Mouse (Mus musculus) liver, embryonic 14.5 days (tissue): ENCODE data around the gene Agpat4. TPM values are rescaled to one million over a fixed set of nuclear protein-coding genes. Genes with fewer than 3 reads are reported as not detected.
A peak's percentile ranks its signal among the peaks of the same experiment; 100 is the strongest.

Source experiments
- ATAC-seq: fragments of 200-750 bp; cut with Nextera tagmentation; 2 replicates; pipeline ENCODE4 v1.8.0; 2017; ENCODE audit warnings: moderate number of reproducible peaks, mild to moderate bottlenecking, moderate library complexity; ENCODE audit not compliant: insufficient read depth
- DNase-seq, 3 experiments: peaks; one replicate each; pipeline ENCODE4 v3.0.0-alpha.2; 2012 to 2013; ENCODE audit warnings: low read depth in 3 of 3, low spot score in 3 of 3
- H3K27ac ChIP-seq: fragments of 300-500 bp; sonication (generic); 2 replicates; pipeline ENCODE4 v1.5.1; 2014; ENCODE audit warnings: moderate library complexity, mild to moderate bottlenecking, control low read depth, inconsistent platforms
- H3K27me3 ChIP-seq: fragments of 300-500 bp; sonication (generic); 2 replicates; pipeline ENCODE4 v1.6.1; 2014; ENCODE audit warnings: mild to moderate bottlenecking, low read length, moderate library complexity; ENCODE audit not compliant: control insufficient read depth, insufficient read depth
- H3K36me3 ChIP-seq: fragments of 300-500 bp; sonication (generic); replicated peaks from 2 replicates; pipeline ENCODE4 v1.6.1; 2014; ENCODE audit warnings: low read depth; ENCODE audit not compliant: control insufficient read depth, insufficient read depth
- H3K4me1 ChIP-seq, 2 experiments: fragments of 200-500 bp in 1 of 2; fragments of 300-500 bp in 1 of 2; sonication (generic) in 1 of 2; replicated peaks; 2 replicates each; pipeline ENCODE4 v1.6.1; 2012 to 2014; ENCODE audit warnings: antibody characterized with exemption in 1 of 2, inconsistent platforms in 1 of 2, low read length in 1 of 2; ENCODE audit not compliant: control insufficient read depth in 2 of 2, insufficient read depth in 2 of 2
- H3K4me2 ChIP-seq: fragments of 300-500 bp; sonication (generic); 2 replicates; pipeline ENCODE4 v1.6.1; 2014; ENCODE audit warnings: low read depth, mild to moderate bottlenecking, control low read depth, moderate library complexity
- H3K4me3 ChIP-seq, 2 experiments: fragments of 200-500 bp in 1 of 2; fragments of 300-500 bp in 1 of 2; sonication (generic) in 1 of 2; 2 replicates each; pipeline ENCODE4 v1.5.1; 2012 to 2014; ENCODE audit warnings: low read depth in 2 of 2, low read length in 2 of 2, mild to moderate bottlenecking in 2 of 2, control low read depth in 1 of 2, inconsistent platforms in 1 of 2, moderate library complexity in 1 of 2; ENCODE audit not compliant: insufficient read depth in 1 of 2
- H3K9ac ChIP-seq: fragments of 300-500 bp; sonication (generic); replicated peaks from 2 replicates; pipeline ENCODE4 v1.6.1; 2014; ENCODE audit warnings: mild to moderate bottlenecking, control low read depth, moderate library complexity
- H3K9me3 ChIP-seq: fragments of 300-500 bp; sonication (generic); 2 replicates; pipeline ENCODE4 v1.6.1; 2016; ENCODE audit warnings: low read length, mixed read lengths; ENCODE audit not compliant: control insufficient read depth
- CTCF ChIP-seq: IDR thresholded peaks from 2 replicates; pipeline ENCODE4 v1.5.1; 2016; ENCODE audit warnings: antibody characterized with exemption, low read depth, control low read depth
- EP300 ChIP-seq: IDR thresholded peaks from 2 replicates; pipeline ENCODE4 v1.6.1; 2016; ENCODE audit warnings: antibody characterized with exemption, low read depth
- WGBS: fragments of 180-500 bp; shearing (Covaris S2); extraction: QIAGEN DNeasy Blood & Tissue Kit; methylation state at CpG from one replicate; pipeline ENCODE4 v1.1.7; 2014; ENCODE audit not compliant: insufficient replicate concordance; 5-methylcytosine and 5-hydroxymethylcytosine counted together
- polyA plus RNA-seq, 2 experiments: library from polyadenylated mRNA; depleted of rRNA in 1 of 2; stranded (reverse) in 1 of 2; unstranded in 1 of 2; fragments of >200 nt; fragmentation: Nextera tagmentation in 1 of 2; extraction: Ambion mirVana in 1 of 2; gene quantifications; 2 replicates each; pipeline versions ENCODE4 v1.2.1 to v1.2.3; 2012 to 2014

Agpat4 gene
- polyA plus RNA-seq, 2 experiments, result 10.5 to 16.2 TPM

DNA sequence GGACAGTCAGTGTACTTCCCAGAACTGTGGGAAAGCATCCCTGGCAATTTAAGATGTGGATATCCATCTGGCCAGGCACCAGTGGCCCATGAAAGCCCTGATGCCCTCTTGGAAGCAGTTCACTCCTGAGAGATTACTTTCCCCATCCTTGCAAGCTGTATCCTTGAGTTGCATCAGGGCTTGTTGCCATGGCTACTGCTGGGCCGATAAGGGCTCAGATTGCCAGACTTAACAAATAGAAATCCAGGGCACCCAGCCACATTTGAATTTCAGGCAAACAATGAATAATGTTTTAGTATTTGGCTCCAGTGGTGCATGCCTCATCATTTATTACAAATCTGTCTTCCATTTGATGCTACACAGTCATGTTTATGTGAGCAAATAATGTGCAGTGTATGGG, 69.3 kb downstream of the Agpat4 start:
- no peak overlapping the region for H3K4me3 ChIP-seq
- H3K4me1 ChIP-seq, result peaks cover 58 to 62% of the 10 kb centered on the region in 2 experiments

DNA sequence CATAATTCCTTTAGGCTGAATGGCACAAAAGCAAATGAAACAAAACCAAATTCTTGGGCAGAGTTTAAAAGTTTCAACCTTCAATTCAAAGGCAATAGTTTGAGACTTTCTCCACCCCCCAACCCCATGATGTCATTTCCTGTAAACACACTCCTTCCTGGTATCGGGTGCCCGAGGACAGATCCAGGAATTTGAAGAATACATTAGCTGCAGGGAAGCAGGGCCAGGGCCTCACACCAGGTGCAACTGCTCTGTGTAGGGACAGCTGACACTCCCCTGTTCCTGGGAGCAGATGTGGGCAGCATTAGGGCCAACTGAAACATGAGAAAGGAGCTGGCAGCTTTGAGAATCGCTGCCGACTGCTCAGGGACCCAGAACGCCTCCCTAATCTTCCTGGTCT, 76.6 kb downstream of the Agpat4 start:
- peak overlapping the region; percentile 74 for H3K27ac ChIP-seq
- H3K4me2 ChIP-seq, result peak overlapping the region; percentile 26
- H3K4me1 ChIP-seq, result peaks cover 28 to 37% of the 10 kb centered on the region in 2 experiments
- no peak for ATAC-seq
- H3K27me3 ChIP-seq, result no peaks in the 10 kb centered on the region
- peak in 1 of 3 experiments; percentile 49 for DNase-seq
- peaks cover 12% of the 10 kb centered on the region for H3K36me3 ChIP-seq
- no peak overlapping the region for H3K4me3 ChIP-seq
- no peaks in the 10 kb centered on the region for H3K9me3 ChIP-seq
- 45% methylated on average over 5 of the region's 5 CpGs for WGBS
- peak overlapping the region; percentile 51 for H3K9ac ChIP-seq
- TF ChIP-seq EP300 (no peak), CTCF (no peak)

More for the DNA sequence above, 69.3 kb downstream of the Agpat4 start:
- ATAC-seq (no peak), DNase-seq (no peak)
- Histone ChIP-seq H3K9ac (no peak overlapping the region; the same call in 1 of the 2 replicates), H3K27me3 (no peaks in the 10 kb centered on the region), H3K9me3 (no peaks in the 10 kb centered on the region), H3K36me3 (peaks cover 8% of the 10 kb centered on the region), H3K27ac (peak overlapping the region; percentile 96), H3K4me2 (no peak overlapping the region)
- no peak for TF ChIP-seq EP300
- TF ChIP-seq CTCF, result no peak
- 66% methylated on average over 1 of the region's 1 CpGs for WGBS

DNA sequence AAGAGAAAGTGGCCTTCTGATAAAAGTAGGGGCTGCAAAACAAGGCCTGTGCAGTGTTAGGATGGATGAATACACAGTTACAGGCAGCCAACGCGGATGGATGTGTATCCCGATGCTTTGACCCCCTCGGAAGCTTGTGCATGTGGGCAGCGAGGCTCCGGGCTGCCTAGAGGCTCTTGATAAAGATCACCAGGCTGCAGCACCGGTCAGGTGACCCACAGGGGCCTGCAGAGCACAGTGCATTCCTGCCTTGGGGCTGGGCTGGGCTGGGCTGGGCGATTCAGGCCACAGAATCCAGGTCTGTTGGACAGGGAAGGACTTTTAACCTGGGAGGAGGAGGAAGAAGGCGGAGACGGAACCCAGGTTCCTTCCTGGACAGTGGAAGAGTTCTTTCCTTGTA, 77.1 kb downstream of the Agpat4 start:
- Histone ChIP-seq H3K4me1 (peaks cover 32 to 37% of the 10 kb centered on the region in 2 experiments), H3K27me3 (no peaks in the 10 kb centered on the region), H3K27ac (peak overlapping the region; percentile 74), H3K36me3 (peaks cover 14% of the 10 kb centered on the region), H3K4me2 (peak overlapping the region; percentile 26), H3K4me3 (no peak overlapping the region), H3K9me3 (no peaks in the 10 kb centered on the region), H3K9ac (no peak overlapping the region; the same call in 1 of the 2 replicates)
- ATAC-seq (no peak), DNase-seq (no peak)
- TF ChIP-seq CTCF, result no peak
- TF ChIP-seq EP300, result no peak
- 59% methylated on average over 10 of the region's 10 CpGs for WGBS

DNA sequence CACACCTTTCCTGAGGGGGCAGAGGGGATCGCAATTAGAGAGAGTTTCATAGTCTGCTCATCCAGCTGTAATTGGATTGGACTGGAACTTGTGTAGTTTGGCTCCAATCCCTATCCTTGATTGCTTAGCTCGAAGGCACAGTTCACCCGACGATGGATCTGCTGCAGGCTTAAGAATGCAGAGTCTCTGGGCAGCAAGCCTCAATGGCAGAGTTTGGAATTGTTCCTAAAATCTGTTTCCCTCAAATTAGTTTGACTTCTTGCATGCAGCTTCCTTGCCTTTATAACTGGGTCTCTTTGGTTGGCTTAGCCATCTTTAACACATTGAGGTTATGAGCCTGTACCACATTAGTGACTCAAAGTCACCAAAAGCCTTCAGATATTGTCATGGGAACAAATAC, 81.4 kb downstream of the Agpat4 start:
- no peak overlapping the region for H3K9ac ChIP-seq
- ATAC-seq (no peak), DNase-seq (no peak)
- 95% methylated on average over 4 of the region's 4 CpGs for WGBS
- no peaks in the 10 kb centered on the region for H3K27me3 ChIP-seq
- H3K4me2 ChIP-seq, result no peak overlapping the region
- peaks cover 58 to 60% of the 10 kb centered on the region in 2 experiments for H3K4me1 ChIP-seq
- peaks cover 13% of the 10 kb centered on the region for H3K36me3 ChIP-seq
- no peak for TF ChIP-seq EP300
- no peak for TF ChIP-seq CTCF
- no peaks in the 10 kb centered on the region for H3K9me3 ChIP-seq
- H3K27ac ChIP-seq, result peak overlapping the region; percentile 99; the same call in 1 of the 2 replicates
- no peak overlapping the region for H3K4me3 ChIP-seq

DNA sequence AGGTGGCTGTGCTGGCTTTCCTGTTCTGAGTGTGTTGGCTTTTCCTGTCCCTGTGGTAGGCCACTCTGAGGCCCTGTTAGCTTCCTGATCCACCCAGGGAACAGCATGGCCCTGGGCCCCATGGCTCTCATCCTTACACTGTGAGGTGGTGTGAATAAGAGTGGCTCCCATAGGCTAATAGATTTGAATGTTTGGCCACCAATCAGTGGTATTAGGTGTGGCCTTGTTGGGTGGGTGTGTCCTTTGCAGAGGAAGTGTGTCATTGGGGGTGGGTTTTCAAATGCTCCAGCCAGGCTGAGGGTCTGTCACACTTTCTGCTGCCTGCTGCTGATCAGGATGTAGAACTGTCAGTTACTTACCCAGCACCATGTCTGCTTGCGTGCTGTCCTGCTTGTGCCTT, 82.6 kb downstream of the Agpat4 start:
- peak overlapping the region; percentile 4 for H3K9ac ChIP-seq
- H3K4me1 ChIP-seq, result peaks cover 58 to 59% of the 10 kb centered on the region in 2 experiments
- peak overlapping the region; percentile 99 for H3K27ac ChIP-seq
- WGBS, result 56% methylated on average over 1 of the region's 1 CpGs
- H3K4me2 ChIP-seq, result no peak overlapping the region
- no peak overlapping the region for H3K4me3 ChIP-seq
- H3K36me3 ChIP-seq, result peaks cover 13% of the 10 kb centered on the region
- TF ChIP-seq EP300 (no peak), CTCF (no peak)
- ATAC-seq (no peak), DNase-seq (no peak)
- H3K9me3 ChIP-seq, result no peaks in the 10 kb centered on the region
- no peaks in the 10 kb centered on the region for H3K27me3 ChIP-seq
